Mouse (Mus musculus) embryonic facial prominence, embryonic 13.5 days (tissue): ENCODE measurements around the gene Abcc9. TPM values are rescaled to one million over a fixed set of nuclear protein-coding genes. Genes with fewer than 3 reads are reported as not detected.
A peak's percentile ranks its signal among the peaks of the same experiment; 100 is the strongest.

ENCODE experiments used
- ATAC-seq: fragments of 200-750 bp; cut with Nextera tagmentation; 2 replicates; pipeline ENCODE4 v1.8.0; 2017; ENCODE audit warnings: low read depth; ENCODE audit not compliant: insufficient number of reproducible peaks, insufficient read depth, low FRiP score, low TSS enrichment
- H3K27ac ChIP-seq: fragments of 300-500 bp; sonication (generic); 2 replicates; pipeline ENCODE4 v1.5.1; 2015; ENCODE audit warnings: moderate library complexity, mild to moderate bottlenecking, inconsistent platforms
- H3K27me3 ChIP-seq: fragments of 300-500 bp; sonication (generic); 2 replicates; pipeline ENCODE4 v1.6.1; 2015; ENCODE audit warnings: mild to moderate bottlenecking, inconsistent platforms
- H3K36me3 ChIP-seq: fragments of 300-500 bp; sonication (generic); 2 replicates; pipeline ENCODE4 v1.6.1; 2015; ENCODE audit warnings: mild to moderate bottlenecking, inconsistent platforms
- H3K4me1 ChIP-seq: fragments of 300-500 bp; sonication (generic); 2 replicates; pipeline ENCODE4 v1.6.1; 2015; ENCODE audit warnings: inconsistent platforms
- H3K4me2 ChIP-seq: fragments of 300-500 bp; sonication (generic); 2 replicates; pipeline ENCODE4 v1.6.1; 2015; ENCODE audit warnings: moderate library complexity, mild to moderate bottlenecking, inconsistent platforms
- H3K4me3 ChIP-seq: fragments of 300-500 bp; sonication (generic); 2 replicates; pipeline ENCODE4 v1.5.1; 2015; ENCODE audit warnings: mild to moderate bottlenecking, inconsistent platforms
- H3K9ac ChIP-seq: fragments of 300-500 bp; sonication (generic); 2 replicates; pipeline ENCODE4 v1.6.1; 2015; ENCODE audit warnings: mild to moderate bottlenecking, inconsistent platforms
- H3K9me3 ChIP-seq: fragments of 300-500 bp; sonication (generic); 2 replicates; pipeline ENCODE4 v1.6.1; 2016; ENCODE audit warnings: inconsistent platforms
- WGBS: fragments of 180-500 bp; shearing (Covaris S2); methylation state at CpG from one replicate; pipeline ENCODE4 v1.1.7; 2015; ENCODE audit warnings: mixed read lengths; 5-methylcytosine and 5-hydroxymethylcytosine counted together
- polyA plus RNA-seq: library from polyadenylated mRNA; unstranded; fragments of >200 nt; fragmentation: Nextera tagmentation; extraction: Ambion mirVana; gene quantifications from 2 replicates; pipeline ENCODE4 v1.2.1, GENCODE M21; 2015

Gene Abcc9
- polyA plus RNA-seq, result 1.4 and 1.6 TPM in 2 replicates

DNA sequence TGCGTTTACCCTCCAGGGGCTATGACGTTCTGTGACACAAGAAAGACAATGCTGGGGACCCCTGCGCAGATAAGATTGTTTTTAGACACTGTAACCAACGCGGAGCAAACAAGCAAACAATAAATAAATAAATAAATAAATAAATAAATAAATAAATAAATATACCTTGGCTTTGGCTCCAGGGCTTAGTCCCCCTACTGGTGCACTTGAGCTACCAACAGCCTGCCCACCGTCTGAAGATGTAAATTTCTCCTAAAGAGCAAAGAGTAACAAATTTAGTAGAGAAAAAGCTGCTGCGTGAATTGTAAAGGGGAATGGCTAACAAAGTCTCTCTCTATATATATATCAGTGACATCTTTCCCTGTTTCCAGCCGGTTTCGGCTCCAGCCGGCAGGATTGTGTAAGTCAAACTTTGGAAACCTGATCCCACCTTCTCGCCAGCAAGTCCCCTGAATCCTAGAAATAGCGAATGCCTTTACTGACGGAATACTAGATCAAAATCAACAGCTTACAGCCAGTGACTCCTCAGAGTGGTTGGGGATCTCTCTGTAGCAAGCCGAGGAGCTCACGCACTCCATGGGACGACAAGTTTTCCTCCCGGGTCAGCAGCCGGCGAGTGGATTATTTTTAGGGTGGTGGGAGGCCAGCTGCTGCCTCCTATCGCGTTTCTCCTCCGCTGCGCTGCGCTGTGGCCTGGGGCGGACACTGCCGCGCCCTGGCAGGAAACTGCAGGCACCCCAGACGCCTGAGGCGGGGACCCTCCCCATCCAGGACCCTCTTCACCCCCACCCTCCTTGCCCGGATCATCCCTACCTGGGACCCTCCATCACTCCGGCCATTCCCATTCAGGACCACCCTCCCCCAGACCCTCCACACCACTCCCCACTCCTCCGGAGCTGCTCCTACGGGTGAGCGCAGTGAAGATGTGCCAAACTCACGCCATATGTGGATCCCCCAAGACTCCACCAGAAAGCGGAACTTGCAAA, at the start of gene Abcc9:
Gene Abcc9, minus strand, starts transcription at position 664 of the 986 bp plus-strand sequence.
- Histone ChIP-seq H3K4me3 (peak within 1 kb of the TSS; percentile 49), H3K4me2 (peak within 1 kb of the TSS; percentile 85), H3K27me3 (peaks cover 8% of the 10 kb centered on the region; the same call in 1 of the 2 replicates), H3K4me1 (peaks cover 15% of the 10 kb centered on the region; the same call in 1 of the 2 replicates), H3K36me3 (no peaks in the 10 kb centered on the region), H3K9me3 (no peaks in the 10 kb centered on the region), H3K27ac (no peak within 1 kb of the TSS; the same call in 1 of the 2 replicates), H3K9ac (peak within 1 kb of the TSS; percentile 69)
- WGBS, result 6% methylated on average over 36 of the region's 36 CpGs
- ATAC-seq, result peak; percentile 71; the same call in 1 of the 2 replicates

DNA sequence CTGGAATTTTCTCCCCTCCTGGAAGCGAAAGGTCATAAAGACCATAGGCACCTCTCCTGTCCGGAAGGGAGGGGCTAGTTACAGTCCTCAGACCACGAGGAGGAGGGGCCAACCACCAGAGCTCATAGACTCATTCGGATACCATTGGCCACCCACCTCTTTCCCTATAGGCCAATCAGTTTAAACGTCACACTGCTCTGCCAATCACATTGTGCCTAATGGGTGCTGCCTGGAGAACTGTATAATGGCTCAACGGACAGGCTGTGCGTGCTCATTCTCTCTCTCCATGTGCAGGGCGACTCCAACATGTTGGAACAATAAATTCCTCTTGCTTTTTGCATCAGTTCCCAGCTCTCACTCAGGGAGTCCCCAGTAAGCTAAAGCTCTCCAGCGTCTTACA, 49.2 kb upstream of the Abcc9 start:
- H3K9ac ChIP-seq, result no peak overlapping the region
- H3K36me3 ChIP-seq, result no peaks in the 10 kb centered on the region
- no peak for ATAC-seq
- H3K4me3 ChIP-seq, result no peak overlapping the region
- no peak overlapping the region for H3K4me2 ChIP-seq
- H3K27me3 ChIP-seq, result peaks cover 25% of the 10 kb centered on the region
- WGBS, result 58% methylated on average over 9 of the region's 9 CpGs
- 0 out of 2 replicates have a peak, but pooled peaks cover 6% of the 10 kb centered on the region for H3K4me1 ChIP-seq
- 0 out of 2 replicates have a peak, but pooled peaks cover 2% of the 10 kb centered on the region for H3K9me3 ChIP-seq
- no peak overlapping the region for H3K27ac ChIP-seq

DNA sequence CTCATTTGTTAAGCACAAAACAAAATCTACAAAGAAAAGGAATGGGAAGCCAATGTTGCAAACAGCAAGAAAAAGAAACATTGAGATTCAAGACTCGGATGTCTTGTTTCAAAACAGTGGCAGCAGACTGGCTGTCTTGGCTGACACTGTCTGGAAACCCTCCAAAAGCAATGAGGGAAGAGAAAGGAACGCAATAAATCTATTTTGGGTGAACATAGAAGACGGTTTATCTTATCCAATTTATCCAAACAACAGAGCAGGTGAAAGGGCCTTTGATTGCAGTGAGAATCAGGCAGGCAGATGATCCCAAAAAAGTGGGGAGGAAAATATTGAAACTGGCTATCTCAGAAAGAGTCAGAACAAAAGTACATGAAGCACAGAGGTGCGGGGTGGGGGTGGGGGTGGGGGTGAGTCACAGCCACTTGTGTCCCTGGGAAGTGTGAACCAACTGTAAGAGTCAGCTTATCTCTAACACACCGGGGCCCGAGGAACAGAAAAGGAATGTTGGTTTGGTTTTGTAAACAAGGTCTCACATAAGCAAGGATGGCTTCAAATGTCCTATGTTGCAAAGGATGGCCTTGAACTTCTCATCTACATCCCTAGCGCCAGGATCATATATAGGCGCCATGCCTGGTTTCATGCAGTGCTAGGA, 46.1 kb upstream of the Abcc9 start:
- Histone ChIP-seq H3K27me3 (peaks cover 5% of the 10 kb centered on the region; the same call in 1 of the 2 replicates), H3K9me3 (0 out of 2 replicates have a peak, but pooled peaks cover 2% of the 10 kb centered on the region), H3K36me3 (no peaks in the 10 kb centered on the region), H3K4me3 (no peak overlapping the region), H3K27ac (no peak overlapping the region), H3K4me1 (0 out of 2 replicates have a peak, but pooled peaks cover 6% of the 10 kb centered on the region), H3K4me2 (no peak overlapping the region), H3K9ac (no peak overlapping the region)
- 75% methylated on average over 8 of the region's 8 CpGs for WGBS
- ATAC-seq, result no peak

DNA sequence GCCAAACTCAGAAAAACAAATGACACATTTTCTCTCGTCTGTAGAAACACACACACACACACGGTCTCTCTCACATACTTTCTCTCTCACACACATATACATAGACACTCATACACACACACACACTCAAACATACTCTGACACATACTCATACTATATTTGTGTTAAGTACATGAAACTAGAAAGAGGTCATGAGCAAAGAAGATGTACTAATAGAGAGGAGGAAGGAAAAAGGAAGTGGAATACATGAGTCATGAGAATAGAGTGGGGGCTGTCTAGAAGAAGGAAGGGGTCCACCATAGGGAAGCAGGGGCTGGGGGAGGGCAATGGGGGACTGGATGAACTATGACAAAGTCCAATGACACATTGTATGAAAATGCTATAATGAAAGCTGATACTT, 45.0 kb upstream of the Abcc9 start:
- Histone ChIP-seq H3K9ac (no peak overlapping the region), H3K27ac (no peak overlapping the region), H3K36me3 (no peaks in the 10 kb centered on the region), H3K4me1 (0 out of 2 replicates have a peak, but pooled peaks cover 1% of the 10 kb centered on the region), H3K9me3 (0 out of 2 replicates have a peak, but pooled peaks cover 2% of the 10 kb centered on the region), H3K4me3 (no peak overlapping the region), H3K27me3 (no peaks in the 10 kb centered on the region), H3K4me2 (no peak overlapping the region)
- no peak for ATAC-seq
- 68% methylated on average over 2 of the region's 2 CpGs for WGBS

DNA sequence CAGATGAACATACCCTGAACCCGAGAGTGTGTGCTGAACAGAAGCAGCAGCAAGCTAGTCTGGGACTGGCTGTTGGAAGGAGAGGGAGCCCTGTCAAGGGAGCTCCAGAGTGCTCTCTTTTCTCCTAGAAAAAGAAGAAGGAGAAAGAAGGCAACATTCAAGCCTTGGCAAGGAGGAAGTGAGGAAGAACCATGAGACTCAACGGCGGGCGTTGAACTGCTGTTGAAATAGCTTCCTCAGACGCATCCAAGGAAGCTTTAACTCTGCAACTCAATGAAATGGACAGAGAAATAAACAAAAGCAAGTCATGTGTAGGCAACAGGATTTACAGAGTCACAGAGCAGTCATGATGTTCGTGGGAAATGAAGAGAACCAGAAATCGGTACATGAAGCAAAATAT, 44.6 kb upstream of the Abcc9 start:
- H3K4me1 ChIP-seq, result no peaks in the 10 kb centered on the region
- H3K4me3 ChIP-seq, result no peak overlapping the region
- WGBS, result 77% methylated on average over 7 of the region's 7 CpGs
- no peak overlapping the region for H3K9ac ChIP-seq
- H3K9me3 ChIP-seq, result 0 out of 2 replicates have a peak, but pooled peaks cover 2% of the 10 kb centered on the region
- no peak overlapping the region for H3K4me2 ChIP-seq
- no peak for ATAC-seq
- H3K27me3 ChIP-seq, result no peaks in the 10 kb centered on the region
- peak overlapping the region; percentile 55; the same call in 1 of the 2 replicates for H3K27ac ChIP-seq
- H3K36me3 ChIP-seq, result no peaks in the 10 kb centered on the region

DNA sequence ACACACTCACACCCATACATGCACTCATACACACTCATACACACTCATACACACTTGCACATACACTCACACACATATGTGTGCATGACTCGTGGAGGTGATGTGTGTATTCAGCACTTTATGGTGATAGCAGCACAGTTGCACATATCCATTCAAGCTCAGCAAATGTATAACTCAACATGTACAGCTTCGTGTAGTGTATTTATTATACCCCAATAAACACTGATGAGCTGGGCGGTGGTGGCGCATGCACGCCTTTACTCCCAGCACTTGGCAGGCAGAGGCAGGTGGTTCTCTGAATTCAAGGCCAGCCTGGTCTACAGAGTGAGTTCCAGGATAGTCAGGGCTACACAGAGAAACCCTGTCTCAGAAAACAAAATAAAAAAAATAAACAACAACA, 43.4 kb upstream of the Abcc9 start:
- Histone ChIP-seq H3K9me3 (no peaks in the 10 kb centered on the region), H3K4me3 (no peak overlapping the region), H3K9ac (no peak overlapping the region), H3K27ac (no peak overlapping the region), H3K4me1 (no peaks in the 10 kb centered on the region), H3K4me2 (no peak overlapping the region), H3K36me3 (no peaks in the 10 kb centered on the region), H3K27me3 (no peaks in the 10 kb centered on the region)
- 94% methylated on average over 5 of the region's 5 CpGs for WGBS
- 0 out of 2 replicates have a peak, but pooled peaks have one; percentile 37 for ATAC-seq

DNA sequence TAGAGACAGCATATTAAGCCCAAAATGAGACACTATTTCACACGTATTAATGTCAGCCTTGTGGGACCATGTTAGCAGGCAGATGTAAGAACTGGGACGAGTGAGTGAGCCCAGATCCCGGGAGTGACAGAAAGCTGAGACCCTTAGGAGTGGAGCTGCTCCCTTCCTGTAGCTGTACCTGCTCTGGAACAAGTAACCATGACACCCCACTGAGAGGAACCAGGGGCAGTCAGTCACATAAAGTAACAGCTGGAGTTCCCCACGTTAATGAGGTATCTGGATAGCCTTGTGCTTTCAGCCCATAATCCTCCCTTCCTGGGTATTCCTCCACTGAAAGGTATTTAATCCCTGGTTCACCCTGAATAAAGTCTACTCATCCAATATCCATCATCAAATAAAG, 41.1 kb upstream of the Abcc9 start:
- H3K4me3 ChIP-seq, result no peak overlapping the region
- H3K27ac ChIP-seq, result no peak overlapping the region
- no peaks in the 10 kb centered on the region for H3K4me1 ChIP-seq
- WGBS, result 51% methylated on average over 4 of the region's 4 CpGs
- no peak for ATAC-seq
- no peaks in the 10 kb centered on the region for H3K27me3 ChIP-seq
- no peaks in the 10 kb centered on the region for H3K9me3 ChIP-seq
- no peak overlapping the region for H3K4me2 ChIP-seq
- H3K9ac ChIP-seq, result no peak overlapping the region
- no peaks in the 10 kb centered on the region for H3K36me3 ChIP-seq

DNA sequence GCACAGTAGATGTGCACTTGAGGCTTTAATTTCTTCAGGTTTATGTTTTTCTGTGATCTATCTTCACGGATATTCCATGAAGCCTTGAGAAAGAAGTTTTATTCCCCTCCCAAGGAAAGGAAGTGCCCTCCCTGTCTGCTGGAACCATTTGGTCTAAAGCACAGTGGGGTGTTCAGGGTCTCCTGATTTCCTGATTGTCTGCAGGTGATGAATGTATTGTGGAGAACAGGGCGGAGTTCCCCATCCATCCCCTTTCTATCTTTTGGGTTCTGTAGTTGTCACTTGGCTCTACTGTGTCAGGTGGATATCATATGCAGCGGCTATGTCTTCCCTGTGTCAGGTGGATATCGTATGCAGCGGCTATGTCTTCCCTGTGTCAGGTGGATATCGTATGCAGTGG, 39.6 kb upstream of the Abcc9 start:
- WGBS, result 82% methylated on average over 6 of the region's 6 CpGs

DNA sequence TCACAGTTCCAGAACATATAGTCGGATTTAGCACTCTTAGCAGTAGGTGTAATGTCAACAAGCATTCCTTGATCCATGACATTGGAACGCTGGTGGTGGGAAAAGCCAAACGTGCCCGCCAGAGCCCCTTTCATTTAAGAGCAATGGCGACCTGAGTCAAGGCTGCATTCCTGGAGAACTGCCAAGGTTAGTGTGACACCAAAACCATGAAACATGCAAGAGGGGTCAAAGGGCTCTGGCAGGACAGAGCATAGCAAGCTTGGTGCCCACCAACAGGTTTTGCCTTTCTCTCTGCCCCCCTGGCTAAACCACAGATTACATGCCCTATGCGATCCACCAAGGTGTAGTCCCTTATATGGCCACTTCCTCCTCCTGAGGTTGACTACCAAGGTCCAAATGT, 36.5 kb upstream of the Abcc9 start:
- no peaks in the 10 kb centered on the region for H3K9me3 ChIP-seq
- H3K27ac ChIP-seq, result no peak overlapping the region
- no peak for ATAC-seq
- no peak overlapping the region for H3K9ac ChIP-seq
- H3K4me2 ChIP-seq, result no peak overlapping the region
- H3K4me1 ChIP-seq, result no peaks in the 10 kb centered on the region
- WGBS, result 79% methylated on average over 6 of the region's 6 CpGs
- H3K4me3 ChIP-seq, result no peak overlapping the region
- H3K27me3 ChIP-seq, result 0 out of 2 replicates have a peak, but pooled peaks cover 2% of the 10 kb centered on the region
- no peaks in the 10 kb centered on the region for H3K36me3 ChIP-seq

More for the DNA sequence above, 39.6 kb upstream of the Abcc9 start:
- Histone ChIP-seq H3K9ac (no peak overlapping the region), H3K27ac (no peak overlapping the region), H3K4me3 (no peak overlapping the region), H3K4me2 (no peak overlapping the region), H3K27me3 (no peaks in the 10 kb centered on the region), H3K36me3 (no peaks in the 10 kb centered on the region), H3K4me1 (no peaks in the 10 kb centered on the region), H3K9me3 (no peaks in the 10 kb centered on the region)
- no peak for ATAC-seq

DNA sequence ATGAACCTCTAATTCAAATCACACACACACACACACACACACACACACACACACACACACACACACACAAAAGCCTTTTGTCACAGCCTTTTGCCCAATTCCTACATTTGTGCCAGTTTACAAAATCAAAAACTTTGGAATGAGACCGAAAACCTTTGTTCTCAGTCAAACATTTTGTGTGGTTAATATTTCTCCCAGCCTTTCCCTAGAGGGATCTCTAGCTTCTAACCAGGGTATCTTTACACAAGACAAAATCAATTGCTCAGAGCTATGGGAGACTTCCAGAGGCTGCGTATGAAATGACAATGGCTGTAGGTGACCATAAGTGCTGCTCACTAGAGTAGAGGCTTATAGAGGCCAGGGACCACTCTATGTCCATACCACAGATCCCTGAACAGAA, 36.1 kb upstream of the Abcc9 start:
- Histone ChIP-seq H3K9me3 (no peaks in the 10 kb centered on the region), H3K27ac (no peak overlapping the region), H3K4me2 (no peak overlapping the region), H3K4me3 (no peak overlapping the region), H3K4me1 (no peaks in the 10 kb centered on the region), H3K9ac (no peak overlapping the region), H3K36me3 (no peaks in the 10 kb centered on the region), H3K27me3 (0 out of 2 replicates have a peak, but pooled peaks cover 2% of the 10 kb centered on the region)
- ATAC-seq, result no peak
- 90% methylated on average over 2 of the region's 2 CpGs for WGBS

DNA sequence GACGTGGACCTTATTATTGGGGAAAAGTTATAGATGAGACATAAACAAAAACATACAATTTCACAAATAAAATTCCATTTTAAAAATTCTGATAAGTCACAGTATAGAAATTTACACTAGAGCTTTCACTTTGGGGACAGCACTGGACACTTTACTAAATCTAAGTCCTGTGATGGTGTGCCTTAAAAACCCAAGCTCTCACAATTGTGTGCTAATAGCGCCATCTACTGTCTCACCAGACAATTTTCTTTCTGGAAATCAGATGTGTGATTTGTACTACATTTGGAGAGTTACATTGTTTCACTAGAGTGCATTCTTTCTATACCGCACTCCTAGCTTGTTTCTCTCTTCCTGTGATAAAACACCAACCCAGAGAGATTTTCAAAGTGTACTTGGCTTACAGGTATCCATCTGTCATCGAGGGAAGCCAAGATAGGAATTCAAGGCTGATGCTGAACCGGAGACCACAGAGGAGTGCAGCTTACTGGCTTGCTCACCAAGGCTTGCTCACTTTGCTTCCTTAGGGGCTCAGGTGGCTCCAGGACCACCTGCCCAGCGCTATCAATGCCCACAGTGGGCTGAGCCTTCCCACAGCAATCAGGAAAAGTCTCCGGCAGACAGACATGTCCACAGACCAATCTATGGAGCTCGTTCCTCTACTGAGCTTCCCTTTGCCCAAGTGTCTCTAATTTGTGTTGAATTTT, 33.3 kb upstream of the Abcc9 start:
- no peak overlapping the region for H3K4me3 ChIP-seq
- ATAC-seq, result no peak
- H3K27ac ChIP-seq, result no peak overlapping the region
- peaks cover 5% of the 10 kb centered on the region; the same call in 1 of the 2 replicates for H3K4me1 ChIP-seq
- H3K4me2 ChIP-seq, result no peak overlapping the region
- H3K9me3 ChIP-seq, result no peaks in the 10 kb centered on the region
- 0 out of 2 replicates have a peak, but pooled peaks cover 2% of the 10 kb centered on the region for H3K27me3 ChIP-seq
- H3K9ac ChIP-seq, result no peak overlapping the region
- WGBS, result 43% methylated on average over 8 of the region's 8 CpGs
- no peaks in the 10 kb centered on the region for H3K36me3 ChIP-seq
